Mouse (Mus musculus) erythroblast, embryonic 14.5 days (primary cell): Measurements from ENCODE around the gene Zfp69.

Experiments
- GATA1 ChIP-seq: IDR thresholded peaks from 2 replicates; pipeline ENCODE4 v1.6.1; 2012; ENCODE audit warnings: low read length, inconsistent platforms, mixed read lengths
- TAL1 ChIP-seq: IDR thresholded peaks from 3 replicates; pipeline ENCODE4 v1.6.1; 2012; ENCODE audit warnings: low read length, inconsistent platforms, mixed read lengths

DNA sequence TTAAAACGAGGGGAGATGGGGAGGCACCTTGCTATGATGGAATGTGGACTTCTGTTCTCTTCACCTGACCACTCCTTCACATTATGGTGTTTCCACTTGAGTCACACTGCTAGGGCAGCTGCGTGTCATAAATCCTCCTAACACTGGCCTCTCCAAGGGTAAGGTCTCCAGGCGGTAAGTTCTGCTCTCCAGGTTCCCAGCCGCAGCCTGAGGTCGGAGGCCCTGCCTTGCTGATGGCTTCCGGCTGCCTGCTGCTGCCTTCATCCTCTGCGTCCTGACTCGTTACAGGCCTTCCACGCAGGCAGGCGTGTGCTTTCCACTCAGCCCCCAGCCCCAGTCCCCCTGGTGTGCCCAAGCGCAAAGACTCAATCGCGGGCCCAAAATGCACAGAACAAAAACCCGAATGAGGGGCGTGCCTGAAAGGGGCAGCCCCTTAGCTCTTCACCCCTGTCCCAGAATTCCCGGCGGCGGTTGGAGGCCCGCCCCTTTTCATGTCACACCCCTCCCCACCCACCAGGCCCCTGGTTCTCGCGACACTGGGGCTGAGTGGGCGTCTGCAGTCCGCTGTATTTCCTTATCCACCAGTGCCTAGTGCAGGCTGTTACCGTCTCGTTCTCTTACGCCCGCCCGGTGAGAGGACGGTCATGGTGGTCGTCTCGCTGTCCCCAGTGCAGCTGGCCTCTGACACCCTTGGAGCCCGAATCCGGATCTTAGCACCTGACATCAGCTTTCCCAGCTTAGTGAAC lies 26.8 kb downstream of the Zfp69 start, which contains the start of gene Exo5:
- TF ChIP-seq TAL1: no peak
- TF ChIP-seq GATA1: no peak
